Mouse (Mus musculus) left cerebral cortex, adult 9 months (tissue): Measurements from ENCODE around the gene Usp44.

Experiments used
- DNase-seq, 2 experiments: peaks; one replicate each; pipeline ENCODE4 v3.0.0; 2022; ENCODE audit warnings: low spot score in 2 of 2

The Usp44 gene

GRCm38 (mm10) chr10:93846706-93847105 lies 15.4 kb downstream of the Usp44 start:
- no peak for DNase-seq

GRCm38 (mm10) chr10:93855126-93855525 lies 23.8 kb downstream of the Usp44 start:
- DNase-seq, result no peak

- no peak for DNase-seq
These were observed 24.7 kb downstream of the Usp44 start for GRCm38 (mm10) chr10:93856095-93856494.

- DNase-seq, result no peak
These were observed 37.0 kb downstream of the Usp44 start for GRCm38 (mm10) chr10:93868401-93868800.

GRCm38 (mm10) chr10:93868886-93869285 lies 37.5 kb downstream of the Usp44 start:
- no peak for DNase-seq

GRCm38 (mm10) chr10:93876772-93877171 lies 45.4 kb downstream of the Usp44 start:
- no peak for DNase-seq

- no peak for DNase-seq
These were observed 47.4 kb downstream of the Usp44 start for GRCm38 (mm10) chr10:93878732-93879131.

- DNase-seq, result no peak
These were observed 50.6 kb downstream of the Usp44 start for GRCm38 (mm10) chr10:93881918-93882317.

GRCm38 (mm10) chr10:93882738-93883364 lies 51.5 kb downstream of the Usp44 start:
- no peak for DNase-seq

- DNase-seq, result no peak
These were observed 54.6 kb downstream of the Usp44 start for GRCm38 (mm10) chr10:93885839-93886477.

GRCm38 (mm10) chr10:93888590-93888934 lies 57.2 kb downstream of the Usp44 start:
- no peak for DNase-seq

- DNase-seq, result peak in 1 of 2 experiments; percentile 46
These were observed 57.7 kb downstream of the Usp44 start for GRCm38 (mm10) chr10:93888935-93889578.

- DNase-seq, result peak; percentile 63 to 85
These were observed 58.2 kb downstream of the Usp44 start for GRCm38 (mm10) chr10:93889579-93889950.

GRCm38 (mm10) chr10:93889976-93890375 lies 58.6 kb downstream of the Usp44 start:
- DNase-seq, result peak; percentile 25 to 60

GRCm38 (mm10) chr10:93890565-93890964 lies 59.2 kb downstream of the Usp44 start:
- DNase-seq, result no peak

GRCm38 (mm10) chr10:93891031-93891430 lies 59.7 kb downstream of the Usp44 start:
- no peak for DNase-seq

- no peak for DNase-seq
These were observed 61.2 kb downstream of the Usp44 start for GRCm38 (mm10) chr10:93892551-93892950.

GRCm38 (mm10) chr10:93897043-93897646 lies 65.8 kb downstream of the Usp44 start, which contains the start of gene Metap2:
Gene Metap2, minus strand, starts transcription at chr10:93897093.
- DNase-seq, result no peak

GRCm38 (mm10) chr10:93899303-93899702 lies 67.9 kb downstream of the Usp44 start:
- DNase-seq, result no peak

GRCm38 (mm10) chr10:93899907-93900306 lies 68.6 kb downstream of the Usp44 start:
- no peak for DNase-seq

- DNase-seq, result no peak
These were observed 76.0 kb downstream of the Usp44 start for GRCm38 (mm10) chr10:93907376-93907775.
